Mouse (Mus musculus) midbrain, embryonic 11.5 days (tissue): ENCODE results near the gene Tmem255b. TPM values are rescaled to one million over a fixed set of nuclear protein-coding genes. Genes with fewer than 3 reads are reported as not detected.

Experiments
- ATAC-seq: fragments of 200-750 bp; cut with Nextera tagmentation; 2 replicates; pipeline ENCODE4 v1.8.0; 2017; ENCODE audit warnings: moderate TSS enrichment, moderate library complexity; ENCODE audit not compliant: low FRiP score
- DNase-seq: peaks from one replicate; pipeline ENCODE4 v3.0.0; 2015; ENCODE audit warnings: low spot score; ENCODE audit errors: missing footprints
- H3K27ac ChIP-seq: fragments of 300-500 bp; sonication (generic); 2 replicates; pipeline ENCODE4 v1.5.1; 2014; ENCODE audit warnings: low read depth, low read length
- H3K27me3 ChIP-seq: fragments of 300-500 bp; sonication (generic); 2 replicates; pipeline ENCODE4 v1.6.1; 2014; ENCODE audit warnings: mild to moderate bottlenecking, low read length, moderate library complexity, mixed read lengths; ENCODE audit not compliant: control insufficient read depth, insufficient read depth
- H3K36me3 ChIP-seq: fragments of 300-500 bp; sonication (generic); 2 replicates; pipeline ENCODE4 v1.6.1; 2014; ENCODE audit warnings: mild to moderate bottlenecking, low read length, moderate library complexity, mixed read lengths; ENCODE audit not compliant: control insufficient read depth, insufficient read depth
- H3K4me1 ChIP-seq: fragments of 300-500 bp; sonication (generic); 2 replicates; pipeline ENCODE4 v1.6.1; 2014; ENCODE audit warnings: low read length; ENCODE audit not compliant: control insufficient read depth, insufficient read depth
- H3K4me2 ChIP-seq: fragments of 300-500 bp; sonication (generic); 2 replicates; pipeline ENCODE4 v1.6.1; 2014; ENCODE audit warnings: mild to moderate bottlenecking, moderate library complexity
- H3K4me3 ChIP-seq: fragments of 300-500 bp; sonication (generic); 2 replicates; pipeline ENCODE4 v1.5.1; 2014; ENCODE audit warnings: low read depth, low read length
- H3K9ac ChIP-seq: fragments of 300-500 bp; sonication (generic); 2 replicates; pipeline ENCODE4 v1.6.1; 2014; ENCODE audit warnings: low read length
- H3K9me3 ChIP-seq: fragments of 300-500 bp; sonication (generic); 2 replicates; pipeline ENCODE4 v1.6.1; 2016; ENCODE audit warnings: low read length; ENCODE audit not compliant: control insufficient read depth
- WGBS: fragments of 180-500 bp; shearing (Covaris S2); extraction: QIAGEN DNeasy Blood & Tissue Kit; methylation state at CpG from one replicate; pipeline ENCODE4 v1.1.7; 2014; 5-methylcytosine and 5-hydroxymethylcytosine counted together
- polyA plus RNA-seq: library from polyadenylated mRNA; unstranded; fragments of >200 nt; fragmentation: Nextera tagmentation; extraction: Ambion mirVana; gene quantifications from 2 replicates; pipeline ENCODE4 v1.2.1, GENCODE M21; 2014

The Tmem255b gene
- polyA plus RNA-seq, 1 experiment from 2014 or later, result 0.29 TPM

- 32% methylated on average over 6 of the region's 6 CpGs for WGBS
- Histone ChIP-seq H3K9ac (no peak overlapping the region), H3K36me3 (no peaks in the 10 kb centered on the region), H3K4me1 (no peaks in the 10 kb centered on the region), H3K4me3 (no peak overlapping the region), H3K4me2 (no peak overlapping the region), H3K27ac (no peak overlapping the region), H3K27me3 (no peaks in the 10 kb centered on the region), H3K9me3 (no peaks in the 10 kb centered on the region)
- no peak for ATAC-seq
- DNase-seq, result peak; percentile 92
Observed at GRCm38 (mm10) chr8:13411597-13411996, 23.4 kb upstream of the Tmem255b start.

DNA sequence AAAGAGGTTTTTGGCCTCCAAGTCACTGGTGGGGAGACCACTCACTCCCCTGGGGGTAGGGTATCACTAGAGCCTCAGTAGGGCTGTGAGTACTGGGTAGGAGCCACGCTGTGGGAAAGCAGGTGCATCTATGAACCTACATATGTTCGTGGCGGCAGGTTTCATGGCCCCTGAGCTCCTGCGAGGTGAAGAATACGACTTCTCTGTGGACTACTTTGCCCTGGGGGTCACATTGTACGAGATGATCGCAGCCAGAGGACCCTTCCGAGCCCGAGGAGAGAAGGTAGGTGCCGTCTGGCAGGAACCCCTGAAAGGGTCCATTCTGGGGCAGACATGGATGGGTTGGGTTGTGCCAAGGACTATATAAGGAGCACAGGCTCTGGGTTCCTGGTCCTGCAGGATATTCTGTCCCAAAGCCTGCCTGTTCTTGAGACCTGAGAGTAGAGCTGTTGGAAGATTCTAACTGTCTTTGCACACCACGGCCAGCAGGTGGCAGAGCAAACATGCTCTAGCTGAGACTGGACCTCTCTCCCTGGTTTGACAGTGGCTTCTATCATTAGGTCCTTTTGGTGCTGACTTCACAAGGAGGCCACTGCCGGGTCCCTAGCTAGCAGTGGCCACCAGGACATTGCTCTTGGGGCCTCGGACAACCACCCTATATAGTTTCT is 22.0 kb upstream of the Tmem255b start:
- WGBS, result 68% methylated on average over 13 of the region's 13 CpGs
- Histone ChIP-seq H3K9me3 (no peaks in the 10 kb centered on the region), H3K4me2 (no peak overlapping the region), H3K4me3 (no peak overlapping the region), H3K27me3 (no peaks in the 10 kb centered on the region), H3K27ac (no peak overlapping the region), H3K9ac (no peak overlapping the region), H3K4me1 (no peaks in the 10 kb centered on the region), H3K36me3 (no peaks in the 10 kb centered on the region)
- DNase-seq, result peak; percentile 92
- ATAC-seq, result no peak

- Histone ChIP-seq H3K4me3 (no peak overlapping the region), H3K4me2 (no peak overlapping the region), H3K27me3 (no peaks in the 10 kb centered on the region), H3K4me1 (no peaks in the 10 kb centered on the region), H3K9ac (no peak overlapping the region), H3K27ac (no peak overlapping the region), H3K36me3 (no peaks in the 10 kb centered on the region), H3K9me3 (no peaks in the 10 kb centered on the region)
- DNase-seq (no peak), ATAC-seq (no peak)
- 56% methylated on average over 12 of the region's 12 CpGs for WGBS
Observed at GRCm38 (mm10) chr8:13413823-13414390, 21.1 kb upstream of the Tmem255b start.

DNA sequence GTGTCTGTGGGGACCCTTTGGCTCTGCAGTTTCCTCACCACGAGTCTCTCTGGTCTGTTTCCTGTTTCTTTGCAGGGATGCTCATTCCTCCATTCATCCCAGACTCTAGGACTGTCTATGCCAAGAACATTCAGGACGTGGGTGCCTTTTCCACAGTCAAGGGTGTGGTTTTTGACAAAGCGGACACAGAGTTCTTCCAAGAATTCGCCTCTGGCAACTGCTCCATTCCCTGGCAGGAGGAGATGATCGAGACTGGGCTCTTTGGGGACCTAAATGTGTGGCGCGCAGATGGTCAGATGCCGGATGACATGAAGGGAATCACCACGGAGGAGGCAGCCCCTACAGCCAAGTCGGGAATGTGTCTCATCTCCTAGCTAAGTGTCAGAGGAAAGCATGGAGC is 19.1 kb upstream of the Tmem255b start:
- H3K4me1 ChIP-seq, result no peaks in the 10 kb centered on the region
- no peak for DNase-seq

DNA sequence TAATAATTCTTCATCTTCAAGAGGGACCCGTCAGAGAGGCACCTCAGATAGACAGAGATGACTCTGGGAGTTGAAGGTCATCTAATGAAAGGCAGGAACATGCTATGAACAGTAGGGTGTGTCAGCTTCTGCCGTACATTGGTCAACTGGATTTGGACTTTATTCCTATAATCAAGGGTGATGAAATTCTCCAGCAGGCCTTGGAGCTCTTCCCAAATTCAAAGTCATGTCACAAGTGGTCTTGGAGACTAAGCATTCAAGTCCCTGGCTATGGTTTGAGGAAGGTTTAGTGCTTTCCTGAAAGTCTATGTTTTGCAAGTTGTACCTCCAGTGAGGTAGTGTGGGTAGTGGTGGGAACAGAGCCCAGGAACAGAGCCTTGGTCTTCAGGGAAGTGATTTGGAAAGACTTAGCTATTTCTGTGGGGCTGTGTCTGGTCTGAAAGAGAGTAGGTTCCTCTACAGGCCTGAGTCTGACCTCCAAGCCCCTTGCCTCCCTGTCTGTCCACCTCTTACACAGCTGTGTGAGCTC is 15.8 kb upstream of the Tmem255b start:
- Histone ChIP-seq H3K4me2 (no peak overlapping the region), H3K9me3 (no peaks in the 10 kb centered on the region), H3K4me3 (no peak overlapping the region), H3K27me3 (no peaks in the 10 kb centered on the region), H3K9ac (no peak overlapping the region), H3K4me1 (no peaks in the 10 kb centered on the region), H3K27ac (no peak overlapping the region), H3K36me3 (no peaks in the 10 kb centered on the region)
- DNase-seq (no peak), ATAC-seq (no peak)
- WGBS, result 74% methylated on average over 2 of the region's 2 CpGs

More for the DNA sequence above, 19.1 kb upstream of the Tmem255b start:
- Histone ChIP-seq H3K4me2 (no peak overlapping the region), H3K27ac (no peak overlapping the region), H3K27me3 (no peaks in the 10 kb centered on the region), H3K36me3 (no peaks in the 10 kb centered on the region), H3K9me3 (no peaks in the 10 kb centered on the region), H3K9ac (no peak overlapping the region), H3K4me3 (no peak overlapping the region)
- no peak for ATAC-seq
- 81% methylated on average over 10 of the region's 10 CpGs for WGBS

DNA sequence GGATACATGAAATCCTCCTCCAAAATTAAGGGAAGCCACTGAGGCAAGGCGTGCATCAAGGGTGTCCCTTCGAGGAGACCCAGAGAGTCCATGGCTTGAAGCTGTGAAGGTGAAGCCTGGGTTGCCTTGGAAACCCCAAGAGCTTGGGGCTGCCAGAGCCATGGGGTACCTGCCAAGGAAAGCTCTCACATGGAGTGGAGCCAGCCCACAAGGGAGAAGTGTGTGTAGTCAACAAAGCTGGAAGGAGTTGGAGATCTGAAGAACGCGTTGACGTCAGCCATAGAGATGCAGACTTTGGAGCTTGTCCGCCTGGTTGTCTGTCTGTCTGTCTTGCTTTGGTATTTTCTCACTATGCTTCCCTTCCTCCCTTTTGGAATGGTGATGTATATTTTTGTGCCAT is 14.0 kb upstream of the Tmem255b start:
- H3K4me1 ChIP-seq, result no peaks in the 10 kb centered on the region
- ATAC-seq (no peak), DNase-seq (no peak)
- no peak overlapping the region for H3K4me2 ChIP-seq
- H3K36me3 ChIP-seq, result no peaks in the 10 kb centered on the region
- H3K9ac ChIP-seq, result no peak overlapping the region
- no peak overlapping the region for H3K27ac ChIP-seq
- H3K4me3 ChIP-seq, result no peak overlapping the region
- no peaks in the 10 kb centered on the region for H3K9me3 ChIP-seq
- no peaks in the 10 kb centered on the region for H3K27me3 ChIP-seq
- WGBS, result 93% methylated on average over 6 of the region's 6 CpGs

DNA sequence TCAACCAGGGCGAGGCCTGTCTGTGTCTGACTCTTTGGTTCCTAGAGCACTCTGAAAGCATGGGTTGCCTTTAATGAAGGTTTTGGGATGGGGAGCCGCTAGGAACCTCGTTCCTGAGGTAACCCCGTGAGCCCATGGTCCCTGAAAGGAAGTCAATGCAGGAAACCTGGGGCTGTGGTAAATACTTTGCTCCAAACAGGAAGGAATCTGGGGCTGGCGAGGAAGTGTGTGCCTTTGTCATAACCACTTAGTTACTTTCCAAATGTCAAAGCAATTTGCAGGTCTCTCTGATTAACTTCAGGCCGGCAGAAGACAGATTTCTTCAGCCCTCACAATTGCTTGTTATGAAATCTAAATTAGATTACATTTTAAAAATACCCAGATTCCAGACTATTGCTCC is 7.6 kb upstream of the Tmem255b start:
- no peak for ATAC-seq
- Histone ChIP-seq H3K9ac (no peak overlapping the region), H3K36me3 (no peaks in the 10 kb centered on the region), H3K4me2 (no peak overlapping the region), H3K4me3 (no peak overlapping the region), H3K9me3 (no peaks in the 10 kb centered on the region), H3K27ac (no peak overlapping the region), H3K4me1 (no peaks in the 10 kb centered on the region), H3K27me3 (no peaks in the 10 kb centered on the region)
- WGBS, result 84% methylated on average over 6 of the region's 6 CpGs
- no peak for DNase-seq

DNA sequence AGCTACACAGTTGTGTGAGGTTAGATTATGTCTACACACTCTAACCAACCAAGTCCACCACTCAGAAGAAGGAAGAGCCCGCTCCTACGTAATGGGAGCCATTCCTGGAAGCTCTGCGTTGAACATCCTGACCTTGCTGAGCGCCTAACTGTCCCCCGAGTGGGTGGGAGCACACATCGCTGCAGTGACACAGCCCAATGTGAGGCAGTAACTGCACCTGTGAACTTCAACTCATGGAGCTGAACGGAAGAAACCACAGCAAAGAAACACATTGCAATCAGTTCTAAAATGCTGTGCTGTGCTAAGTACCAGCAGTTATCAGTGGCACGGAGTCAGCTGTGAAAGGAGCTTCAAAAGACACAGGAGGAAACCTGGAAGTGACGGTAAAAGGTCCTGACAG is 6.8 kb upstream of the Tmem255b start:
- ATAC-seq (no peak), DNase-seq (no peak)
- Histone ChIP-seq H3K9me3 (no peaks in the 10 kb centered on the region), H3K36me3 (no peaks in the 10 kb centered on the region), H3K27me3 (no peaks in the 10 kb centered on the region), H3K9ac (no peak overlapping the region), H3K4me2 (no peak overlapping the region), H3K4me1 (no peaks in the 10 kb centered on the region), H3K27ac (no peak overlapping the region), H3K4me3 (no peak overlapping the region)
- 89% methylated on average over 9 of the region's 9 CpGs for WGBS

GRCm38 (mm10) chr8:13430412-13430811 is 4.6 kb upstream of the Tmem255b start:
- no peaks in the 10 kb centered on the region for H3K9me3 ChIP-seq
- ATAC-seq (no peak), DNase-seq (no peak)
- H3K27ac ChIP-seq, result no peak overlapping the region
- no peak overlapping the region for H3K9ac ChIP-seq
- no peak overlapping the region for H3K4me2 ChIP-seq
- H3K4me3 ChIP-seq, result no peak overlapping the region
- 84% methylated on average over 7 of the region's 7 CpGs for WGBS
- H3K36me3 ChIP-seq, result no peaks in the 10 kb centered on the region
- H3K4me1 ChIP-seq, result peaks cover 1% of the 10 kb centered on the region
- H3K27me3 ChIP-seq, result peaks cover 3% of the 10 kb centered on the region; the same call in 1 of the 2 replicates
